Mouse (Mus musculus): Measurements from ENCODE around the gene Itpr1. TPM values are rescaled to one million over a fixed set of nuclear protein-coding genes. Genes with fewer than 3 reads are reported as not detected.
"Not testable (repeated sequence)": the region's sequence is repeated elsewhere in the genome, so short reads cannot be mapped to it uniquely, and the experiment has no call there.

Gene Itpr1
- polyA plus RNA-seq, 1 experiment, result not detected

- no peak overlapping the region for H3K27ac ChIP-seq (ENCODE audit: insufficient read depth, low read depth, low read length)
- no peak overlapping the region for H3K4me3 ChIP-seq (ENCODE audit: insufficient read depth, low read depth, low read length)
- 93% methylated on average over 2 of the region's 2 CpGs for WGBS
- H3K4me1 ChIP-seq (ENCODE audit: control insufficient read depth, insufficient read depth, low read length), result no peaks in the 10 kb centered on the region
- no peak for TF ChIP-seq POLR2A (IDR thresholded peaks at IDR 0.05; ENCODE audit: insufficient read depth, low read depth, low read length)
- TF ChIP-seq CTCF (IDR thresholded peaks at IDR 0.05; ENCODE audit: insufficient read depth, low read depth, low read length), result no peak
These were observed 350.1 kb downstream of the Itpr1 start for GRCm38 (mm10) chr6:108562971-108563370.

DNA sequence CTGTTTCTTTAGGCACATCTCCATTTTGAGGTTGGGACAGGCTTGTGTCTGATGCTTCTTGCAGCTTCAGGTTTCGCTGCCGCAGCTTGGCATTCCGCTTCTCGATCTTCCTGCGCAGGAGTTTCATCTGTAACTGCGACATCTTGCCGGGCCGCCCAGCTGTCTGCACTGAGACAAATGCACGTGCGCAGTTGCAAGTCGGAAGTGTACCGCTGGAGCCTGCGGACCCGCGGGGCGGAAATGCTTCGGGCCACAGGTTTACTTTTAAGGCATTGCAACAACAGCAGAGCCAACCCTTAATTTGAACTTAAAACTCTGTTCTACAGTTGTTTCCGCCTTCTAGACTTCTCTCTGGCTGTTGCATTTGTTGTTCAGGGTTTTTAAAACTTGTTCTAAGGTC lies 352.6 kb downstream of the Itpr1 start:
- not testable (repeated sequence) for H3K4me3 ChIP-seq (ENCODE audit: insufficient read depth, low read depth, low read length); H3K4me1 ChIP-seq (ENCODE audit: control insufficient read depth, insufficient read depth, low read length); H3K27ac ChIP-seq (ENCODE audit: insufficient read depth, low read depth, low read length)
- WGBS, result 85% methylated on average over 18 of the region's 18 CpGs

DNA sequence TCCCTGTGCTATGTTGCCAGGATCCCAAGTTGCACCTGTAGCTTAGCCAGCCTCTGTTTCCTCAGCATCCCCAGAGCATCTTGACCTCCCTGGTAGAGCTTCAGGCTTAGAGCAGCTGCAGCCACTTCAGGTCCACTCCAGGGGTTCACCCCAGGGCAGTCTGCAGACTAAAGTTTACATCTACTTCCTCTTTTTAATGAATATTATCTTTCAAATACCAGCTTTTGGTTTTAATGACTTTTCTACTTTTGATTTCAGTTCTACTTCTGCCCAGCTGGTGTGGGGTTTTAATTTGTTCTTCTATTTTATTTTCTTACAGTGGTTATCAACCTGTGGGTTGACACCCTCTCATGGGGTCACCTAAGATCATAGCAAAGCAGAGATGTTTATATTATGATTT lies 353.7 kb downstream of the Itpr1 start:
- no peak for TF ChIP-seq POLR2A (IDR thresholded peaks at IDR 0.05; ENCODE audit: insufficient read depth, low read depth, low read length)
- no peak for TF ChIP-seq CTCF (IDR thresholded peaks at IDR 0.05; ENCODE audit: insufficient read depth, low read depth, low read length)

GRCm38 (mm10) chr6:108569460-108570187 lies 356.7 kb downstream of the Itpr1 start:
- 76% methylated on average over 7 of the region's 7 CpGs for WGBS
- no peak overlapping the region for H3K27ac ChIP-seq (ENCODE audit: insufficient read depth, low read depth, low read length)
- TF ChIP-seq CTCF (IDR thresholded peaks at IDR 0.05; ENCODE audit: insufficient read depth, low read depth, low read length), result no peak
- no peak for TF ChIP-seq POLR2A (IDR thresholded peaks at IDR 0.05; ENCODE audit: insufficient read depth, low read depth, low read length)
- no peak overlapping the region for H3K4me3 ChIP-seq (ENCODE audit: insufficient read depth, low read depth, low read length)
- peaks cover 13% of the 10 kb centered on the region for H3K4me1 ChIP-seq (ENCODE audit: control insufficient read depth, insufficient read depth, low read length)

More for the DNA sequence above, 353.7 kb downstream of the Itpr1 start:
- Histone ChIP-seq H3K27ac (ENCODE audit: insufficient read depth, low read depth, low read length) (no peak overlapping the region), H3K4me3 (ENCODE audit: insufficient read depth, low read depth, low read length) (no peak overlapping the region), H3K4me1 (ENCODE audit: control insufficient read depth, insufficient read depth, low read length) (peaks cover 13% of the 10 kb centered on the region)

DNA sequence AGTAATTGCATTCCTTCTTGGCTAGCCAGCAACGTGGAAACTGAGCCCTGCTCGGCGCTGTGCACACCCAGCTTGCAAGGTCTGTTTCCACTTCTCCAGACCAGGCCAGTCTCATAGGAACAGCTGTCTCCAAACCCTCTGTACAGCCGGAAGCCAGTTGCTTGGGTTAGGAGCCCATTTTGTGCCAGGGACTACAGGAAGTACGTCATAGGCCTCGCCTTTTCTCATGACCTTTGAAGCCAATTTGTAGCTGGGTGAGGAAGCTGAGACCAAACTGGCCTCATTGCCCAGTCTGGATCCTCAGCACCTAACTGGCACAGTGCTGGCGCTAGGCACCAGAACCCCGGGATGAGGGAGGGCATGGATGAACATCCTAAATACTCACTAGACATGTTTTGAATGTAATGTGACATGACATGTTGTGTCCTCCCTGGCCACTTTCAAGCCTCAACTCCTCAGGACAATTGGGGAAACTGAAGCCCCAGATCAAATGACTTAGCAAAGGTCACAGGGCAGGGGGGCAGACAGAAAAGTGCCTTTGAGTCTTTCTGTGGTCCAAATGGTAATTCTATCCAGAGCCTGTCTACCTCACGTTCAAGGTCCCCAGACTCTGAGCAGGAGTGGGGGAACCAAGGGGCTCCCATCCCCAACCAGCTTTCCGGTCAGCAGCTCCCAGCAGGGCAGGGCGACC lies 357.6 kb downstream of the Itpr1 start:
- 45% methylated on average over 11 of the region's 11 CpGs for WGBS
- peak overlapping the region; percentile 40 for H3K4me3 ChIP-seq (ENCODE audit: insufficient read depth, low read depth, low read length)
- peak overlapping the region; percentile 32 for H3K27ac ChIP-seq (ENCODE audit: insufficient read depth, low read depth, low read length)
- TF ChIP-seq POLR2A (IDR thresholded peaks at IDR 0.05; ENCODE audit: insufficient read depth, low read depth, low read length) (no peak), CTCF (IDR thresholded peaks at IDR 0.05; ENCODE audit: insufficient read depth, low read depth, low read length) (no peak)
- peaks cover 13% of the 10 kb centered on the region for H3K4me1 ChIP-seq (ENCODE audit: control insufficient read depth, insufficient read depth, low read length)

GRCm38 (mm10) chr6:108571042-108571590 lies 358.2 kb downstream of the Itpr1 start:
- peak overlapping the region; percentile 32 for H3K27ac ChIP-seq (ENCODE audit: insufficient read depth, low read depth, low read length)

GRCm38 (mm10) chr6:108572646-108573045 lies 359.8 kb downstream of the Itpr1 start:
- WGBS, result 71% methylated on average over 7 of the region's 7 CpGs
- H3K4me1 ChIP-seq (ENCODE audit: control insufficient read depth, insufficient read depth, low read length), result peaks cover 13% of the 10 kb centered on the region
- TF ChIP-seq CTCF (IDR thresholded peaks at IDR 0.05; ENCODE audit: insufficient read depth, low read depth, low read length) (no peak), POLR2A (IDR thresholded peaks at IDR 0.05; ENCODE audit: insufficient read depth, low read depth, low read length) (no peak)

More at GRCm38 (mm10) chr6:108571042-108571590, 358.2 kb downstream of the Itpr1 start:
- Histone ChIP-seq H3K4me3 (ENCODE audit: insufficient read depth, low read depth, low read length) (peak overlapping the region; percentile 40), H3K4me1 (ENCODE audit: control insufficient read depth, insufficient read depth, low read length) (peaks cover 13% of the 10 kb centered on the region)
- WGBS, result 2% methylated on average over 21 of the region's 21 CpGs
- TF ChIP-seq POLR2A (IDR thresholded peaks at IDR 0.05; ENCODE audit: insufficient read depth, low read depth, low read length) (0 out of 2 replicates have a peak, but pooled peaks have one; percentile 25), CTCF (IDR thresholded peaks at IDR 0.05; ENCODE audit: insufficient read depth, low read depth, low read length) (no peak)

DNA sequence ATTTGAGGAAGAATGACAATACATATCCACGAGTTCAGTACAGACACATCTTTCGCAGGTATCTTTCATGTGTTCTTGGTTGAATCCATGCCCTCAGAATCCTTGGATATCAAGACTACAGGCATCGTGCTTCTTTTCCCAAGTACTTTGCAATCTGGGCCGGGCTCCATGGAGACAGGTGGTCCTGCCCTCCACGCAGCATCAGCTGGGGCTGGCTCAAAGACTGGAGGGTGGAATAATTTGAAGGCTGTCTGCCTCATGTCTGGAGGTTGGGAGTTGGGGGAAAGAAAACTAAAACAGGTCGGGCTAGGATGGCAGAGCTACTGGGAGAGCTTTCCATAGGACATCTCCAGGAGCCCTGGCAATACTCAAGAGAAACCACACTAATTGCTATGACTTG lies 364.2 kb downstream of the Itpr1 start:
- no peak overlapping the region for H3K4me3 ChIP-seq (ENCODE audit: insufficient read depth, low read depth, low read length)
- WGBS, result 74% methylated on average over 6 of the region's 6 CpGs
- 0 out of 2 replicates have a peak, but pooled peaks cover 2% of the 10 kb centered on the region for H3K4me1 ChIP-seq (ENCODE audit: control insufficient read depth, insufficient read depth, low read length)
- no peak overlapping the region for H3K27ac ChIP-seq (ENCODE audit: insufficient read depth, low read depth, low read length)
- TF ChIP-seq POLR2A (IDR thresholded peaks at IDR 0.05; ENCODE audit: insufficient read depth, low read depth, low read length) (no peak), CTCF (IDR thresholded peaks at IDR 0.05; ENCODE audit: insufficient read depth, low read depth, low read length) (no peak)

More at GRCm38 (mm10) chr6:108572646-108573045, 359.8 kb downstream of the Itpr1 start:
- H3K4me3 ChIP-seq (ENCODE audit: insufficient read depth, low read depth, low read length), result no peak overlapping the region
- H3K27ac ChIP-seq (ENCODE audit: insufficient read depth, low read depth, low read length), result no peak overlapping the region

DNA sequence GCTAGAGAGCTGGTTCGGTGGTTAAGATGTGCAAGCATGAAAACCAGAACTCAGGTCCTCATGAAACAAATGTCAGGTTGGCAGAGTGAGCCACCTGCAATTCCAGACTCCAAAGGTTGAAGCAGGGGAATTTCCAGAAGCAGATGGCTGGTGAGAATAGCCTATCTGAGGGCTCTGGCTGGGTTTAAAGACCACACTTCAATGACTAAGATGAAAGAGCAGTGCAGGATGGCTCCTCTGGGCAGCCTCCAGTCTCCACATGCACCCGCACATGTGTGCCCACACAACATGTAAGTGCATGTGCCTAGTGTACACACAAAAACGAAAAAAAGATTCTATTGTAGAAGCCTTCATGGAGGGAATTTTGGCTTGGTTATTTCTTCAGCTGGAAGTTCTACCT lies 375.5 kb downstream of the Itpr1 start:
- Histone ChIP-seq H3K4me3 (ENCODE audit: insufficient read depth, low read depth, low read length) (no peak overlapping the region), H3K4me1 (ENCODE audit: control insufficient read depth, insufficient read depth, low read length) (no peaks in the 10 kb centered on the region), H3K27ac (ENCODE audit: insufficient read depth, low read depth, low read length) (no peak overlapping the region)
- TF ChIP-seq POLR2A (IDR thresholded peaks at IDR 0.05; ENCODE audit: insufficient read depth, low read depth, low read length), result no peak
- no peak for TF ChIP-seq CTCF (IDR thresholded peaks at IDR 0.05; ENCODE audit: insufficient read depth, low read depth, low read length)
- WGBS, result 90% methylated on average over 3 of the region's 3 CpGs

All from olfactory bulb, adult 2 months (tissue).